8 mouse cellular contexts compared by ENCODE assay signal in the genomic region with DNA sequence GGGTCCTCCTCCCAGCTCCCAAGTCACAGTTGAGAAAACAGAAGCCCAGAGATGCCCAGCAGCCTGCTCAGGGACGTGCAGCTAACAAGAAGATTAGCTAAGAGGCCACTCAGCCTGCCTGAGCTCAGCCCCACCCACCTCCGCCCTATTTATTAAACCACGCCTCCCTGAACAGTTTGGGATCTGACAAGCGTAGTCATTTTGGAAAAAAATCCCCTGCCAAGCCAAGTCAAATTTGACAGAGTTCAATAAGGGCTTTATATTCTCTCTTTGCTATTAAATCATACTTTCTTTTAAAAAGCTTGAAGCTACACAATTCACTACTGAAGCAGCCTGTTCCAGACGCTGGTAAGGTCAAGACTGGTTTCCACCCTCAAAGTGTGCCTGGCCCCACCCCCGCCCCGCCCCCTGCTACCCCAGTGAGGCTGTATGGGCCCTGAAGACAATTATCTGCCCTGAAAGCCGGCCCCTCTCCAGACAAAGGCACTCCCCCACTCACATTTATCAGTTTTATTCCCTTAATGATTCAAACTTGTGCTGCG.
A peak's percentile ranks its signal among the peaks of the same experiment; 100 is the strongest.
DNase-seq lines count a peak whose midpoint lies in the region; ATAC-seq lines count a peak whose summit lies in the region.

No protein-coding gene starts in this region.

- H3K27me3 ChIP-seq in forebrain, embryonic 10.5 days (ENCODE audit: poor library complexity, severe bottlenecking): peaks cover 20% of the 10 kb centered on the region; the same call in 1 of the 2 replicates
- H3K27me3 ChIP-seq in midbrain, embryonic 12.5 days: 0 out of 2 replicates have a peak, but pooled peaks cover 4% of the 10 kb centered on the region

- intact Hi-C loops in heart, postnatal 10 days (cut with DNase I): loop anchor here (5.0 kb wide), 1 partner anchor 55 kb away; no protein-coding TSS in a partner anchor

- H3K4me1 ChIP-seq in forebrain, embryonic 10.5 days: peaks cover 61% of the 10 kb centered on the region
- peaks cover 45% of the 10 kb centered on the region for H3K4me1 ChIP-seq in midbrain, embryonic 12.5 days

- no peaks in the 10 kb centered on the region for H3K9me3 ChIP-seq in forebrain, embryonic 10.5 days
- H3K9me3 ChIP-seq in midbrain, embryonic 12.5 days: no peaks in the 10 kb centered on the region

- peak overlapping the region; percentile 93 for H3K27ac ChIP-seq in forebrain, embryonic 10.5 days
- peak overlapping the region; percentile 96 for H3K27ac ChIP-seq in midbrain, embryonic 12.5 days (replicated peaks)

- peak overlapping the region; percentile 44; the same call in 1 of the 2 replicates for H3K9ac ChIP-seq in midbrain, embryonic 12.5 days (replicated peaks)

- peak; percentile 54 for DNase-seq in ovary, adult 18-20 months (ENCODE audit: low spot score)
- no peak for DNase-seq in ovary, postnatal 10 days (ENCODE audit: low spot score)
- peak; percentile 84 for DNase-seq in forebrain, embryonic 10.5 days (ENCODE audit: extremely low spot score, low spot score)
- DNase-seq in heart, postnatal 10 days: peak; percentile 78 to 79
- peak; percentile 75 to 83 for DNase-seq in kidney, postnatal 4 days
- DNase-seq in right cerebral cortex, postnatal 10 days (ENCODE audit: low spot score in 2 of 2): no peak
- no peak for DNase-seq in B cell, adult 2 months

- WGBS in forebrain, embryonic 10.5 days: under 1% methylated on average over 9 of the region's 9 CpGs
- under 1% methylated on average over 9 of the region's 9 CpGs for WGBS in midbrain, embryonic 12.5 days

- no peaks in the 10 kb centered on the region for H3K36me3 ChIP-seq in forebrain, embryonic 10.5 days (replicated peaks)
- H3K36me3 ChIP-seq in midbrain, embryonic 12.5 days: no peaks in the 10 kb centered on the region

- H3K4me3 ChIP-seq in forebrain, embryonic 10.5 days: peak overlapping the region; percentile 43
- no peak overlapping the region for H3K4me3 ChIP-seq in midbrain, embryonic 12.5 days

- peak overlapping the region; percentile 37 for H3K4me2 ChIP-seq in midbrain, embryonic 12.5 days (replicated peaks)

- ATAC-seq in midbrain, embryonic 12.5 days (ENCODE audit: low FRiP score, low read depth): peak; percentile 85

Comparison
In these comparisons a context has a peak if more than half of its experiments do, and no peak if none do; other contexts are left out.
1. DNase-seq: peak in ovary, adult 18-20 months (single experiment), forebrain, embryonic 10.5 days (single experiment), heart, postnatal 10 days (2 of 2) and kidney, postnatal 4 days (2 of 2); none in ovary, postnatal 10 days (single experiment), right cerebral cortex, postnatal 10 days (0 of 2) and B cell, adult 2 months (0 of 2).